Mouse (Mus musculus) stomach, postnatal 0 days (tissue): ENCODE measurements at regions not wholly inside any gene's neighbourhood (a gene's known extent, or its start where the extent isn't known, plus 50 kb on each side); places are given as distances from the start of the nearest gene placed in this dataset.

Source experiments
- ATAC-seq: fragments of 200-750 bp; cut with Nextera tagmentation; 2 replicates; pipeline ENCODE4 v1.8.0; 2017; ENCODE audit not compliant: low FRiP score, low TSS enrichment
- DNase-seq: peaks from one replicate; pipeline ENCODE4 v3.0.0-alpha.2; 2016; ENCODE audit warnings: low spot score
- H3K27ac ChIP-seq: fragments of 300-500 bp; sonication (generic); replicated peaks from 2 replicates; pipeline ENCODE4 v1.5.1; 2014; ENCODE audit warnings: mild to moderate bottlenecking, control low read depth
- H3K27me3 ChIP-seq: fragments of 300-500 bp; sonication (generic); 2 replicates; pipeline ENCODE4 v1.6.1; 2014; ENCODE audit warnings: low read length; ENCODE audit not compliant: control insufficient read depth, insufficient read depth
- H3K36me3 ChIP-seq: fragments of 300-500 bp; sonication (generic); 2 replicates; pipeline ENCODE4 v1.6.1; 2014; ENCODE audit warnings: low read length, mixed read lengths; ENCODE audit not compliant: control insufficient read depth, insufficient read depth
- H3K4me1 ChIP-seq: fragments of 300-500 bp; sonication (generic); replicated peaks from 2 replicates; pipeline ENCODE4 v1.6.1; 2014; ENCODE audit warnings: antibody characterized with exemption; ENCODE audit not compliant: control insufficient read depth, insufficient read depth
- H3K4me2 ChIP-seq: fragments of 300-500 bp; sonication (generic); replicated peaks from 2 replicates; pipeline ENCODE4 v1.6.1; 2014; ENCODE audit warnings: low read depth, mild to moderate bottlenecking, control low read depth, moderate library complexity
- H3K4me3 ChIP-seq: fragments of 300-500 bp; sonication (generic); 2 replicates; pipeline ENCODE4 v1.5.1; 2014; ENCODE audit warnings: low read depth, low read length, control low read depth
- H3K9ac ChIP-seq: fragments of 300-500 bp; sonication (generic); 2 replicates; pipeline ENCODE4 v1.6.1; 2014; ENCODE audit warnings: mild to moderate bottlenecking, low read length, control low read depth, mixed read lengths
- H3K9me3 ChIP-seq: fragments of 300-500 bp; sonication (generic); 2 replicates; pipeline ENCODE4 v1.6.1; 2016; ENCODE audit warnings: low read length; ENCODE audit not compliant: control insufficient read depth
- CTCF ChIP-seq: IDR thresholded peaks from 2 replicates; pipeline ENCODE4 v1.5.1; 2016; ENCODE audit warnings: antibody characterized with exemption, low read depth, mild to moderate bottlenecking, moderate library complexity
- EP300 ChIP-seq: optimal IDR thresholded peaks from 2 replicates; pipeline ENCODE3; 2016; ENCODE audit warnings: antibody characterized with exemption
- WGBS: fragments of 180-500 bp; shearing (Covaris S2); extraction: QIAGEN DNeasy Blood & Tissue Kit; methylation state at CpG from one replicate; pipeline ENCODE4 v1.1.7; 2014; 5-methylcytosine and 5-hydroxymethylcytosine counted together

- no peak overlapping the region for H3K4me3 ChIP-seq
- H3K4me2 ChIP-seq, result no peak overlapping the region
- no peak overlapping the region for H3K9ac ChIP-seq
- ATAC-seq, result no peak
- H3K4me1 ChIP-seq, result no peaks in the 10 kb centered on the region
- 76% methylated on average over 5 of the region's 5 CpGs for WGBS
- no peaks in the 10 kb centered on the region for H3K36me3 ChIP-seq
- no peaks in the 10 kb centered on the region for H3K9me3 ChIP-seq
- no peak overlapping the region for H3K27ac ChIP-seq
- no peaks in the 10 kb centered on the region for H3K27me3 ChIP-seq
- TF ChIP-seq CTCF, result no peak
- no peak for TF ChIP-seq EP300
- no peak for DNase-seq
Observed at GRCm38 (mm10) chr17:48795773-48796172, 136.4 kb upstream of the Lrfn2 start.

GRCm38 (mm10) chr17:48798196-48798595 lies 134.0 kb upstream of the Lrfn2 start:
- Histone ChIP-seq H3K9me3 (no peaks in the 10 kb centered on the region), H3K4me1 (no peaks in the 10 kb centered on the region), H3K4me2 (no peak overlapping the region), H3K4me3 (no peak overlapping the region), H3K36me3 (no peaks in the 10 kb centered on the region), H3K27me3 (no peaks in the 10 kb centered on the region), H3K27ac (no peak overlapping the region), H3K9ac (no peak overlapping the region)
- DNase-seq, result no peak
- TF ChIP-seq CTCF (no peak), EP300 (no peak)
- ATAC-seq, result no peak
- WGBS, result 72% methylated on average over 3 of the region's 3 CpGs

- H3K27me3 ChIP-seq, result no peaks in the 10 kb centered on the region
- TF ChIP-seq CTCF, result no peak
- no peak for TF ChIP-seq EP300
- H3K9me3 ChIP-seq, result no peaks in the 10 kb centered on the region
- no peak for DNase-seq
- no peak overlapping the region for H3K27ac ChIP-seq
- WGBS, result 55% methylated on average over 7 of the region's 7 CpGs
- H3K4me2 ChIP-seq, result no peak overlapping the region
- no peak overlapping the region for H3K9ac ChIP-seq
- ATAC-seq, result no peak
- H3K36me3 ChIP-seq, result no peaks in the 10 kb centered on the region
- no peaks in the 10 kb centered on the region for H3K4me1 ChIP-seq
- H3K4me3 ChIP-seq, result no peak overlapping the region
Observed at GRCm38 (mm10) chr17:48802673-48803072, 129.5 kb upstream of the Lrfn2 start.

- Histone ChIP-seq H3K36me3 (no peaks in the 10 kb centered on the region), H3K9ac (no peak overlapping the region), H3K4me1 (no peaks in the 10 kb centered on the region), H3K4me3 (no peak overlapping the region), H3K9me3 (no peaks in the 10 kb centered on the region), H3K27ac (no peak overlapping the region), H3K4me2 (no peak overlapping the region), H3K27me3 (no peaks in the 10 kb centered on the region)
- 65% methylated on average over 3 of the region's 3 CpGs for WGBS
- no peak for TF ChIP-seq CTCF
- no peak for TF ChIP-seq EP300
- no peak for ATAC-seq
- DNase-seq, result no peak
Observed at GRCm38 (mm10) chr17:48807905-48808304, 124.3 kb upstream of the Lrfn2 start.

- ATAC-seq (no peak), DNase-seq (no peak)
- Histone ChIP-seq H3K27me3 (no peaks in the 10 kb centered on the region), H3K9ac (no peak overlapping the region), H3K4me1 (no peaks in the 10 kb centered on the region), H3K4me2 (no peak overlapping the region), H3K9me3 (no peaks in the 10 kb centered on the region), H3K36me3 (no peaks in the 10 kb centered on the region), H3K4me3 (no peak overlapping the region), H3K27ac (no peak overlapping the region)
- TF ChIP-seq EP300 (no peak), CTCF (no peak)
- WGBS, result 69% methylated on average over 15 of the region's 15 CpGs
Observed at GRCm38 (mm10) chr17:48814753-48815504, 117.2 kb upstream of the Lrfn2 start.

- WGBS, result 57% methylated on average over 9 of the region's 9 CpGs
Observed at GRCm38 (mm10) chr17:48816588-48817324, 115.4 kb upstream of the Lrfn2 start.

More at GRCm38 (mm10) chr17:48816588-48817324, 115.4 kb upstream of the Lrfn2 start:
- Histone ChIP-seq H3K27me3 (no peaks in the 10 kb centered on the region), H3K27ac (no peak overlapping the region), H3K4me2 (no peak overlapping the region), H3K9me3 (no peaks in the 10 kb centered on the region), H3K36me3 (no peaks in the 10 kb centered on the region), H3K4me3 (no peak overlapping the region), H3K9ac (no peak overlapping the region), H3K4me1 (no peaks in the 10 kb centered on the region)
- DNase-seq (no peak), ATAC-seq (no peak)
- TF ChIP-seq CTCF (no peak), EP300 (no peak)
